Mouse (Mus musculus) kidney, postnatal 10 days (tissue): Measurements from ENCODE around the gene Add1.
"Not testable (repeated sequence)": the region's sequence is repeated elsewhere in the genome, so short reads cannot be mapped to it uniquely, and the experiment has no call there.

Experiments
- DNase-seq: peaks from one replicate; pipeline ENCODE4 v3.0.0; 2021; ENCODE audit warnings: mixed read lengths

Gene Add1

GRCm38 (mm10) chr5:34551821-34552220 is 21.6 kb upstream of the Add1 start:
- no peak for DNase-seq

GRCm38 (mm10) chr5:34563854-34564253 is 9.6 kb upstream of the Add1 start:
- no peak for DNase-seq

DNA sequence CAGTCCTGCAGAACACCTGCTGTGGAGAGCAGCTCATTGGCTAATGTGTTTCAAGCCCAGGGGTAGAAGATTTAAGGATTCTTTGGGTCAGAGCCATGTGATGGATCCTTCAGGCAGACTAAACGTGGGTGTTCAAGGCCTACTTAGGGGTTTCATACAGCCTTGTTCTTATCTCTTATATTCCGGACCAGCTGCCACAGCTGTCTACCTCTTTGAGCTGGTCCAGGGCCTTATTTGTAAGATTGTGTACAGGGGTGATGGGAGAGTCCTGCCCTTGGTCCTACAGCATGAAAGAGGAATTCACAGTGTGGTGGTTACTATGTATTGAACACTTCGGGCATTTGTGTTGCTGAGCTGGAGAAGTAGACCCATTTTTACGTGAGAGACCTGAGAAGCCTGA is 9.2 kb upstream of the Add1 start:
- no peak for DNase-seq

- DNase-seq = peak; percentile 55
Observed at GRCm38 (mm10) chr5:34565545-34566283, 7.8 kb upstream of the Add1 start.

DNA sequence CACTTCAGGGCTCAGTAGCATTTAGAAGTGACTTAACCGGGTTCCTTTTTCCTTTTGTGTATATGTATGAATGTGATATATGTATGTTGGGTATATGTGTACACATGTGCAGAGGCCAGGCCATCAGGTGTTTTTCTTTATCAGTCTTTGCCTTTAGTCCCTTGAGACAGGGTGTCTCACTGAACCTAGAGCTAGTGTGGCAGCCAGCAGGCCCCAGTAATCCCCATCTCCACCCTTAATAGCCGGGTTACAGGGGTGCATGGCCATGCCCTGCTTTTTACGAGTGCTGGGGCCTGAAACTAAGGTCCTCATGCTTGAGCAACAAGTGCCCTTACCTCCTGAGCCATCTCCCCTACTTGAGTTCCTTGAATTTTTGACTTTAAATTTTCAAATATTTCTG is 1.9 kb upstream of the Add1 start:
- no peak for DNase-seq

DNA sequence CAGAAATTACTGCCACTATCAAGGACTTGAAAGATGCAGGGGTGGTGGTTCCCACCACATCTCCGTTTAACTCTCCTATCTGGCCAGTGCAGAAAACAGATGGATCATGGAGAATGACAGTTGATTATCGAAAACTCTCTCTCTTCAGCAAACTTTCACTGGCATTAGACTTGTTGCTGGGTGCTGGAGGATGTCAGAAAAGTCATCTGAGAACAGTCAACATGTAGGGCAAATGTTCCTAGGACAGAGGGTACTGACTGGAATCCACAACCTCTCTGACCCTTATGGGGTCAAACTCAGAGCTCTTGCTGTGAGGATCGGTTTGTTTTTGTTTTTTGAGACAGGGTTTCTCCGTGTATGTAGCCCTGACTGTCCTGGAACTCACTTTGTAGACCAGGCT is 896 bp upstream of the Add1 start:
- DNase-seq = not testable (repeated sequence)

DNA sequence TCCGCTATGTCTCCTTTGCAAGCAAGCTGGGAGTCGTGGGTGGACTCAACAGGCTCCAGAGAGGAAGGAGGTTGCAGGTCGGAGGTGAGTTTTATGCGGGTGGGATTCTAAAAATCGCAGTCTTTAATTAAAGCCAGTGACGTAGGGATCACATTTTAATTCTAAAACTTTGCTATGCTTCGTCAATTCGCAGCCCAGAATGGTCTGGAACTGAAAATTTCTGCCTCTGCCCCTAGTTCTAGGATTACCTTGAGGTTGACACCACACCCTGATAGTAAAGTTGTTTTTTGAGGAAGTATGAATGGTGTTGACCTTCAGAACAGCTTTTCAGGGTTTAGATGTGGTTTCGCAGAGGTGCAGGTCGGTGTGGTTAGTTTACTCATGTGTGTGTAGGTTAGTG is 1.3 kb downstream of the Add1 start:
- no peak for DNase-seq

DNA sequence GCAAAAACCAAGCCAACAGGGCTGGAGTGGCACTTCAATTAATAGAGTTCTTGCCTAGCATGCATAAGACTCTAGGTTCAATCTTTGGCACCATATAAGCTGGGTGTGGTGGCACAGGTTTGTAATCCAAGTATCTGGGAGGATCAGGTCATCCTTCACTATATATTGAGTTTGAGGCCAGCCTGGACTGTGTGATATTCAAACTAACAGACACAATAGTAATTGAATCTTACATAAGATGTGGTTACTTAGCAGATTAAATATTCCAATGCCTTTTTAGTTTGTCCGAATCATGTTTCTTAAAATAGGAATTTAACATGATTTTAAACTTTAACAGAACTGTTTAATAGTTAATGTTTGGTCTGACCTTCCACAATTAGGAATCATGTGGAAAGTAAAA is 2.8 kb downstream of the Add1 start:
- DNase-seq = no peak

DNA sequence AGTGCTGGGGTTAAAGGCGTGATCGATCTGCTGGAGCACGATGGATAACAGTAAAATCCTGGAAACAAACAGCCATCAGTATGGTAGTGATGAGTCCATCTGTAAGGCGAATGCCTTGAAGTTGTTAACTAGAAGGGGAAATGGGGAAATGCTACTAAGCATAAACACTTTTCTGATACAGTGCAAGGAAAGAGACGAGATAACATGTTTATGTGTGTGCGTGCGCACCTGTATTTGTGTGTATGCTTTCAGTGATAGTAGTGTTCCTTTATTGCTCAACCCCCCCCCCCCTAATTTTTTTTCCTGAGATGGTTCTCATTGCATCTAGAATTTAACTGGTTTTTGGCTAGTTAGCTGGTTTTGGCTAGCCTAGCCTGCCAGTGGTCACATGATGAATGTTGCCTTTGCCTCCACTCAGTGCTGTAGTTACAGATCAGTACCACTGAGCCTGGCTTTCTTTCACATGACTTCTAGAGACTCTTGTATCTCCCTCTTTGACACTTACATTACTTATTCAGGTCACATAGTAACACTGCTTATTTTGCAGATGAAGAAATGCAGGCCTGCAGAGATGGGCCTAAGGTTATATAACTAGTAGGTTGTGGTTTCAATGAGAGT is 4.7 kb downstream of the Add1 start:
- DNase-seq = no peak

DNA sequence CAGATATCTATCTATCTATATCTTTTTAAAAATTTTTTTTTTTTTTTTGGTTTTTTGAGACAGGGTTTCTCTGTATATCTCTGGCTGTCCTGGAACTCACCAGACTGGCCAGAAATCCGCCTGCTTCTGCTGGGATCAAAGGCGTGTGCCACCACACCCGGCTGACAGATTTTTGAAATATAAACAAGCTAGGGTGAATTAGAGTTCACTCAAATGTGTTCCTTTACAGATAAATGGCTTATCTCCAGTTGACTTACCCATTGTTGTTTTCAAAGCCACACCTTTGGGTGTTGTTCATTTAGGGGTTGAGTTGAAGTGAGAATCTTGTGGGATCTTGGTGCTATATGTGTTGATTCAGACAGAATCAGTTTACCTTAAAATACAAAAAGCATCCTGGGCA is 5.9 kb downstream of the Add1 start:
- no peak for DNase-seq

- peak; percentile 68 for DNase-seq
Observed at GRCm38 (mm10) chr5:34581671-34582313, 8.3 kb downstream of the Add1 start.

DNA sequence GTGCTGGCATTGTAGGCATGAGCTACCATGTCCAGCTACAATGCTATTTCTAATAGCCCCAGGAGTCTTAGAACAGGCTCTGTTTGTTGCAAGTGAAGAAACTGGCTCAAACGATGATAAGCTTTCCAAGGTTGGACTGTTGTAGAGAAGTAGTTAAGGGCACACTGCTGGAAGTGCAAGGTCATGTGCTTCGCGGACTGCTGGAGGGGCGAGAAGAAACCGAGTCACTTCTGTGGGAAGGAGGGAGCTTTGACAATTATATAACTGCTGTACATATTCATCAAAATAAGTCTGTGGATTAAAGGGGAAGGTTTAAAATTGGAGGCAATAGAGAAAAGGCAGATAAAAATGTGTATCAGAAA is 8.8 kb downstream of the Add1 start:
- DNase-seq = no peak

DNA sequence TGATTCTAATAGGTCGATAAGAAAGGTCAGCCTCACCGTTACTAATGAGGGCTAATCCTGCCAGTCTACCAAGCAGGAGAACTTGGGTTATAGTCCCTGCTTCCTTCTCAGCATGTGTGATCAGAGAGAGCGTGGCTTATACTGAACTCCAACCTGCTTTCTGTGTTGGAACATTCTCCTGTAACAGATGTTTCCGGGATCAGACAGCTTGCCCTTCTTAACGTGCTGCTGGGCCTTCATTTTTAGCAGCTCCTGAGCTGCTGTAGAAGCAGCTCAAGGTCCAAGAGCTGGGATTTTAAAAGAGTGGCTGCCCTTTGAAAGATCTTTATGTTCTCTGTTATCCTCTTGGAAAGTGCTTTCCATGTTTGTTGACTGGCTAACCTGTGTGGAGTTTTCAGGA is 11.8 kb downstream of the Add1 start:
- DNase-seq = no peak

DNA sequence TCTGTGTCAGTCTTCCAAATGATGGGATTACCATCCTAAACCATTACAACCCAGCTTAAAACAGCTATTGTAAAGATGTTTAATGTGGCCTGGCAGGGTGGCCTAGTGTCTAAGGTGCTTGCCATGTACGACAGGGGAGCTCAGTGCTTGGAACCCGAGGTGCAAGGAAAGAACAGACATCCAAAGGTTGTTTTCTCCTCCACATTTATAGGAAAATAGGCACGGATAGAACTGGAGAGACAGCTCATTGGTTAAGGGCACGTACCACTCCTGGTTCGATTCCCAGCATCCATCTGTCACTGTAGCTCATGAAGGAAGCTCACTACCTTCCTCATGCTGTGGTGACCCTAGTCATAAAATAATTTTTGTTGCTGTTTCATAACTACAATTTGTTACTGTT is 14.4 kb downstream of the Add1 start:
- DNase-seq = no peak

GRCm38 (mm10) chr5:34590059-34590458 is 16.6 kb downstream of the Add1 start:
- no peak for DNase-seq

GRCm38 (mm10) chr5:34590702-34591101 is 17.2 kb downstream of the Add1 start:
- no peak for DNase-seq

- DNase-seq = no peak
Observed at GRCm38 (mm10) chr5:34591388-34592004, 18.0 kb downstream of the Add1 start.

DNA sequence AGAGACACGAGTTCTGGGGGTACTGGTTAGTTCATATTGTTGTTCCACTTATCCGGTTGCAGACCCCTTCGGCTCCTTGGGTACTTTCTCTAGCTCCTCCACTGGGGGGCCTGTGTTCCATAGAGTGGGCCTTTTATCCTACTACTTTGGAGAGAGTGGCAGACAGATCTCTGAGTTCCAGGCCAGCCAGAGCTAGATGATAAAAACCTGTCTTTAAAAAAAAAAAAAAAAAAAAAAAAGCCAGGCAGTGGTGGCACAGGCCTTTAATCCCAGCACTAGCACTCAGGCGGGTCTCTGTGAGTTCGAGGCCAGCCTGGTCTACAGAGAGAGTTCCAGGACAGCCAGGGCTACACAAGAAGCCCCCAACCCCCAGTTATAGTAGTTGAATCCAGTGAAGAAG is 18.8 kb downstream of the Add1 start:
- DNase-seq = not testable (repeated sequence)

GRCm38 (mm10) chr5:34592666-34593065 is 19.2 kb downstream of the Add1 start:
- no peak for DNase-seq

- DNase-seq = no peak
Observed at GRCm38 (mm10) chr5:34593202-34593727, 19.8 kb downstream of the Add1 start.

GRCm38 (mm10) chr5:34604576-34604975 is 31.1 kb downstream of the Add1 start:
- DNase-seq = no peak

- no peak for DNase-seq
Observed at GRCm38 (mm10) chr5:34607100-34607880, 33.8 kb downstream of the Add1 start.

DNA sequence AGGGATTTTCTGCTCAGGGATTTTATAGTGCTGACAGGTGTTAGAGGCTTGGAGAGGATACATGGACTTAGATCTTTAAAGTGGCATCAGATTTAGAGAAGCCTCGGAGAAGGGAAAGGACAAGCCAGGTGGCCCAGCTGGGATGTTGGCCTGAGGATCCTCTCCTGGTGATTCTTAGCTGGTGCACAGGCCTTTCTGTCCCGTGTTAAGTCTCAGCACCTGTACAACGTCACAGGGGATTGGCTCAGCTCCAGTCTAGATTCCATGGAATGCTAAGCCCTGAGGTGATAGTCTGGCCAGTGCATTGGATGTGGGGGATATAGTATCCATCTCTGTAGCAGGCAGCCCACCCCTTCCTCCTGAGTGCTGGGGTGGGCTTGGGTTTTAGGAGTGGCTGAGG is 34.8 kb downstream of the Add1 start:
- DNase-seq = no peak
